Mouse (Mus musculus) MEL (cell line): ENCODE measurements around the gene Wdr89. TPM values are rescaled to one million over a fixed set of nuclear protein-coding genes. Genes with fewer than 3 reads are reported as not detected.

Experiments used
- DNase-seq: peaks from one replicate; pipeline ENCODE4 v3.0.0; 2011; ENCODE audit warnings: low read depth, low spot score
- H3K27ac ChIP-seq: 2 replicates; pipeline ENCODE4 v1.5.1; 2012; ENCODE audit warnings: low read depth, mild to moderate bottlenecking, control low read depth, low read length, moderate library complexity; ENCODE audit not compliant: control insufficient read depth
- H3K27me3 ChIP-seq, 2 experiments: fragments of 150-350 bp in 1 of 2; sonication (generic) in 1 of 2; 2 replicates each; pipeline ENCODE4 v1.6.1; 2012; ENCODE audit warnings: low read length in 2 of 2, mild to moderate bottlenecking in 2 of 2, improper control_type of control experiment in 1 of 2, moderate library complexity in 1 of 2; ENCODE audit not compliant: insufficient read depth in 2 of 2, control insufficient read depth in 1 of 2
- H3K36me3 ChIP-seq, 2 experiments: 2 replicates each; pipeline ENCODE4 v1.6.1; 2012 to 2014; ENCODE audit warnings: low read length in 2 of 2, improper control_type of control experiment in 1 of 2, inconsistent platforms in 1 of 2, mild to moderate bottlenecking in 1 of 2; ENCODE audit not compliant: insufficient read depth in 2 of 2, control insufficient read depth in 1 of 2
- H3K4me1 ChIP-seq, 2 experiments: fragments of 150-350 bp in 1 of 2; sonication (generic) in 1 of 2; 2 replicates each; pipeline ENCODE4 v1.6.1; 2012; ENCODE audit warnings: low read length in 2 of 2, improper control_type of control experiment in 1 of 2, mild to moderate bottlenecking in 1 of 2; ENCODE audit not compliant: insufficient read depth in 2 of 2, control insufficient read depth in 1 of 2
- H3K4me3 ChIP-seq, 2 experiments: fragments of 150-350 bp in 1 of 2; sonication (generic) in 1 of 2; 2 replicates each; pipeline ENCODE4 v1.5.1; 2012; ENCODE audit warnings: low read depth in 2 of 2, low read length in 2 of 2, mild to moderate bottlenecking in 2 of 2, moderate library complexity in 2 of 2, control low read depth in 1 of 2, improper control_type of control experiment in 1 of 2; ENCODE audit not compliant: control insufficient read depth in 1 of 2, insufficient read depth in 1 of 2
- H3K79me2 ChIP-seq: 2 replicates; pipeline ENCODE4 v1.6.1; 2012; ENCODE audit warnings: mild to moderate bottlenecking, low read length, moderate library complexity; ENCODE audit not compliant: control insufficient read depth, poor library complexity, insufficient read depth
- H3K9ac ChIP-seq: 2 replicates; pipeline ENCODE4 v1.6.1; 2012; ENCODE audit warnings: low read depth, mild to moderate bottlenecking, control low read depth, low read length, moderate library complexity; ENCODE audit not compliant: control insufficient read depth, poor library complexity, severe bottlenecking
- H3K9me3 ChIP-seq: fragments of 150-350 bp; sonication (generic); replicated peaks from 2 replicates; pipeline ENCODE4 v1.6.1; 2012; ENCODE audit warnings: mild to moderate bottlenecking, low read length, improper control_type of control experiment, moderate library complexity; ENCODE audit not compliant: insufficient read depth
- CHD1 ChIP-seq: IDR thresholded peaks from 2 replicates; pipeline ENCODE4 v1.6.1; 2012; ENCODE audit warnings: low read depth, mild to moderate bottlenecking, inconsistent platforms, low read length, improper control_type of control experiment
- CTCF ChIP-seq, 3 experiments: IDR thresholded peaks in 2 of 3; conservative IDR thresholded peaks in 1 of 3; 2 replicates each; pipeline ENCODE4 v1.5.1; 2011 to 2012; ENCODE audit warnings: low read length in 3 of 3, low read depth in 2 of 3, mild to moderate bottlenecking in 2 of 3, improper control_type of control experiment in 1 of 3, inconsistent platforms in 1 of 3, mixed read lengths in 1 of 3, moderate library complexity in 1 of 3; ENCODE audit not compliant: control insufficient read depth in 1 of 3, insufficient read depth in 1 of 3, poor library complexity in 1 of 3, severe bottlenecking in 1 of 3
- E2F4 ChIP-seq: IDR thresholded peaks from 2 replicates; pipeline ENCODE4 v1.6.1; 2011; ENCODE audit warnings: low read depth, low read length, improper control_type of control experiment, borderline replicate concordance
- ELF1 ChIP-seq: IDR thresholded peaks from 2 replicates; pipeline ENCODE4 v1.6.1; 2014; ENCODE audit warnings: low read depth, mild to moderate bottlenecking, inconsistent platforms, low read length, improper control_type of control experiment, moderate library complexity
- ETS1 ChIP-seq: IDR thresholded peaks from 2 replicates; pipeline ENCODE4 v1.6.1; 2012; ENCODE audit warnings: low read depth, mild to moderate bottlenecking, inconsistent platforms, low read length, improper control_type of control experiment, moderate library complexity
- GABPA ChIP-seq: IDR thresholded peaks from 2 replicates; pipeline ENCODE4 v1.6.1; 2012; ENCODE audit warnings: low read depth, mild to moderate bottlenecking, inconsistent platforms, low read length, improper control_type of control experiment, moderate library complexity
- HCFC1 ChIP-seq: IDR thresholded peaks from 2 replicates; pipeline ENCODE4 v1.6.1; 2012; ENCODE audit warnings: low read depth, mild to moderate bottlenecking, inconsistent platforms, low read length, improper control_type of control experiment, moderate library complexity
- MAX ChIP-seq: IDR thresholded peaks from 2 replicates; pipeline ENCODE4 v1.6.1; 2011; ENCODE audit warnings: low read length, improper control_type of control experiment
- MXI1 ChIP-seq: IDR thresholded peaks from 2 replicates; pipeline ENCODE4 v1.6.1; 2011; ENCODE audit warnings: mild to moderate bottlenecking, low read depth, low read length, improper control_type of control experiment
- MYB ChIP-seq: IDR thresholded peaks from 2 replicates; pipeline ENCODE4 v1.6.1; 2011; ENCODE audit warnings: mild to moderate bottlenecking, low read depth, low read length, improper control_type of control experiment
- MYC ChIP-seq: IDR thresholded peaks from 2 replicates; pipeline ENCODE4 v1.6.1; 2011; ENCODE audit warnings: low read depth, mild to moderate bottlenecking, low read length, improper control_type of control experiment, moderate library complexity
- NELFE ChIP-seq: IDR thresholded peaks from 2 replicates; pipeline ENCODE4 v1.6.1; 2011; ENCODE audit warnings: low read depth, low read length, improper control_type of control experiment
- RAD21 ChIP-seq: IDR thresholded peaks from 2 replicates; pipeline ENCODE4 v1.6.1; 2011; ENCODE audit warnings: mild to moderate bottlenecking, low read depth, low read length, improper control_type of control experiment
- RCOR1 ChIP-seq: IDR thresholded peaks from 2 replicates; pipeline ENCODE4 v1.6.1; 2012; ENCODE audit warnings: low read depth, mild to moderate bottlenecking, inconsistent platforms, low read length, improper control_type of control experiment
- SMC3 ChIP-seq: IDR thresholded peaks from 2 replicates; pipeline ENCODE4 v1.6.1; 2011; ENCODE audit warnings: low read depth, low read length, improper control_type of control experiment
- TAL1 ChIP-seq: IDR thresholded peaks from 2 replicates; pipeline ENCODE4 v1.6.1; 2012; ENCODE audit warnings: mild to moderate bottlenecking, inconsistent platforms, low read length, moderate library complexity, mixed read lengths
- TCF12 ChIP-seq: IDR thresholded peaks from 2 replicates; pipeline ENCODE4 v1.6.1; 2014; ENCODE audit warnings: low read depth, mild to moderate bottlenecking, inconsistent platforms, low read length, improper control_type of control experiment, moderate library complexity
- UBTF ChIP-seq: IDR thresholded peaks from 2 replicates; pipeline ENCODE4 v1.6.1; 2012; ENCODE audit warnings: low read depth, mild to moderate bottlenecking, inconsistent platforms, low read length, improper control_type of control experiment, moderate library complexity, borderline replicate concordance; ENCODE audit not compliant: insufficient read depth
- USF1 ChIP-seq: IDR thresholded peaks from 2 replicates; pipeline ENCODE4 v1.6.1; 2014; ENCODE audit warnings: low read depth, mild to moderate bottlenecking, inconsistent platforms, low read length, improper control_type of control experiment, moderate library complexity
- USF2 ChIP-seq, 2 experiments: IDR thresholded peaks; 2 replicates each; pipeline ENCODE4 v1.6.1; 2011 to 2012; ENCODE audit warnings: improper control_type of control experiment in 2 of 2, low read length in 2 of 2, borderline replicate concordance in 1 of 2, inconsistent platforms in 1 of 2, low read depth in 1 of 2, mild to moderate bottlenecking in 1 of 2; ENCODE audit not compliant: insufficient read depth in 1 of 2
- ZC3H11A ChIP-seq: IDR thresholded peaks from 2 replicates; pipeline ENCODE4 v1.6.1; 2012; ENCODE audit warnings: low read depth, mild to moderate bottlenecking, inconsistent platforms, low read length, improper control_type of control experiment
- ZKSCAN1 ChIP-seq: IDR thresholded peaks from 2 replicates; pipeline ENCODE4 v1.6.1; 2012; ENCODE audit warnings: low read depth, mild to moderate bottlenecking, inconsistent platforms, low read length, improper control_type of control experiment, moderate library complexity
- ZMIZ1 ChIP-seq: IDR thresholded peaks from 2 replicates; pipeline ENCODE4 v1.6.1; 2012; ENCODE audit warnings: low read depth, mild to moderate bottlenecking, inconsistent platforms, low read length, improper control_type of control experiment, moderate library complexity
- polyA plus RNA-seq, 2 experiments: library from polyadenylated mRNA; stranded (reverse) in 1 of 2; unstranded in 1 of 2; fragments of >175 nt in 1 of 2; fragments of >200 nt in 1 of 2; gene quantifications; 2 replicates each; pipeline versions ENCODE4 v1.2.1 to v1.2.4; 2012; ENCODE audit warnings: low replicate concordance in 2 of 2, low read depth in 1 of 2; ENCODE audit not compliant: insufficient read length in 2 of 2, insufficient read depth in 1 of 2, missing spikeins in 1 of 2
- total RNA-seq: library from RNA; depleted of rRNA; stranded (reverse); fragments of 300-350 nt; gene quantifications from 2 replicates; pipeline ENCODE4 v1.2.3, GENCODE M21; 2012

The Wdr89 gene
- total and polyA plus RNA-seq, 3 experiments: 10.2 to 57.8 (median 31.2) TPM

GRCm38 (mm10) chr12:75678393-75678792 is 9.1 kb upstream of the Wdr89 start:
- no peak for TF ChIP-seq USF2 (IDR thresholded peaks at IDR 0.05; ENCODE audit: borderline replicate concordance in 1 of 2, insufficient read depth in 1 of 2, low read depth in 1 of 2, low read length in 2 of 2)
- no peak for TF ChIP-seq UBTF
- TF ChIP-seq CTCF (IDR thresholded peaks at IDR 0.05 in 2 of 3, conservative IDR thresholded peaks at IDR 0.05 in 1 of 3; ENCODE audit: control insufficient read depth in 1 of 3, insufficient read depth in 1 of 3, low read depth in 2 of 3, low read length in 3 of 3, poor library complexity in 1 of 3, severe bottlenecking in 1 of 3): no peak
- TF ChIP-seq TAL1: no peak
- no peak for TF ChIP-seq ELF1
- no peak for TF ChIP-seq USF1
- TF ChIP-seq RCOR1: no peak
- TF ChIP-seq MAX: no peak
- no peak for TF ChIP-seq E2F4
- TF ChIP-seq, all 39 proteins: peak for 0
- Histone ChIP-seq H3K4me3 (no peak overlapping the region), H3K9ac (no peak overlapping the region), H3K9me3 (no peaks in the 10 kb centered on the region), H3K27me3 (no peaks in the 10 kb centered on the region), H3K4me1 (no peaks in the 10 kb centered on the region), H3K27ac (no peak overlapping the region), H3K36me3 (no peaks in the 10 kb centered on the region), H3K79me2 (no peaks in the 10 kb centered on the region; the same call in 1 of the 2 replicates)
- DNase-seq: no peak

- H3K27ac ChIP-seq: no peak overlapping the region
- no peaks in the 10 kb centered on the region for H3K9me3 ChIP-seq
- H3K9ac ChIP-seq: no peak overlapping the region
- peaks cover 0 to 12% of the 10 kb centered on the region in 2 experiments; a peak in 2 of 4 replicates for H3K4me1 ChIP-seq
- peaks cover 0 to 19% of the 10 kb centered on the region in 2 experiments; a peak in 2 of 4 replicates for H3K36me3 ChIP-seq
- H3K79me2 ChIP-seq: peaks cover 26% of the 10 kb centered on the region
- H3K27me3 ChIP-seq: no peaks in the 10 kb centered on the region
- TF ChIP-seq CHD1 (no peak), TCF12 (no peak), MYB (no peak), NELFE (no peak), HCFC1 (no peak), ETS1 (no peak), MAX (no peak), ZC3H11A (no peak), SMC3 (no peak), GABPA (no peak), RCOR1 (no peak), RAD21 (no peak), ZMIZ1 (no peak), ELF1 (no peak), MXI1 (no peak), ZKSCAN1 (no peak), UBTF (no peak), MYC (no peak)
- H3K4me3 ChIP-seq: no peak overlapping the region
- no peak for DNase-seq
Observed at GRCm38 (mm10) chr12:75672630-75673029, 3.3 kb upstream of the Wdr89 start.
